Mouse (Mus musculus): ENCODE results near the gene 2310022B05Rik. TPM values are rescaled to one million over a fixed set of nuclear protein-coding genes. Genes with fewer than 3 reads are reported as not detected.

Gene 2310022B05Rik
- 1 to 10 TPM in 2 of 3 experiments, under 1 TPM in 1; 0.60 to 1.6 (median 1.6) TPM for polyA plus RNA-seq (2017; shearing (Covaris generic))

DNA sequence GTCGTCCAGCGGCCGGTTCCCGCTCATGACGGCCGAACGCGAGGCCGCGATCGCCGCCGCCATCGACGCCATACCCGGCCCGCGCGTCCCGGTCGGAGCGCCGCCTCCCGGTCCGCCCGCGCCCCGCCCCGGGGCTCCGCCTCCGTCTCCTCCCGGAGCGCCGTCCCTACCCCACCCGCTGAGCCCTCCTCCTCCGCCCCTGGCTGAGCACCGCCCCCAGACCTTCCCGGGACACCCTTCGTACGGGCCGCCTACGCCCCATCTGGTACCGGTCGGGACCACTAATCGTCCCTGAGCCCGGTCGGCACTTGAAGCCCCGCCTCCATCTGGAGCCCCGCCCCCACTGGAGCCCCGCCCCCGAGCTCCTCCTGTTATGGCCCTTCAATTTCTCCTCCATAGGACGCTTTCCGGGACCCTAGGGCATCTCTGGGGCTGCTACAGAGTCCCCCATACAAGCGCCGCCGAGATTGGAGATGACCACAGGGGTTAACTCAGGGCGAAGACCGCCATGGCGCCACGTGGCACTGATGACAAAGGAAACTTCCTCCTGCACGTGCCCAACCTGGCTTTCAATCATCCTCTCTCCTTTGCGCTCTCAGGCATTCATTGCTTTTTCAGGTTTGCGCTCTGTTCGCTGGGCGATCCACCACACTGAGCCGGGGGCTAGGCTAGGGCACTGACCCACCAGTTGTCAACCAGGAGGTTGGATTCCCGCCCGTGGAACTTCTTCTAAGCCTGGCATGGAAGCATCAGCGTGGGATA is at the start of gene 2310022B05Rik:
2310022B05Rik (minus strand) TSS at position 258 of the 762 bp plus-strand sequence.
- peak; percentile 81 for ATAC-seq

DNA sequence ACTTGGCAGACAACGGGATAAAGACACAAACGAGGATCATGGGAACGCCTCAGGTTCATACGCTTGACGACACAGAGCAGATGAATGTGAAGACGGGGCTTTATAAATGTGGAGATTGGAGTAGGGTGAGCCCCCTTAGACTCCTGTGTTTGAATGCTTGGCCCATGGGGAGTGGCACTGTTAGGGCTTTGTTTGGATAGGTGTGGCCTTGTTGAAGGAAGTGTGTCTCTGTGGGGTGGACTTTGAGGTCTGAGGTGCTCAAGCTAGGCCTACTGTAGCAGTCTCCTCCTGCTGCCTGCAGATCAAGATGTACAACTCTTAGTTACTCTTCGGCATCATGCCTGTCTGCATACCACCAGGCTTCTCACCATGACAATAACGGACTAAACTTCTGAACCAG is 42.7 kb upstream of the 2310022B05Rik start:
- no peak for ATAC-seq

DNA sequence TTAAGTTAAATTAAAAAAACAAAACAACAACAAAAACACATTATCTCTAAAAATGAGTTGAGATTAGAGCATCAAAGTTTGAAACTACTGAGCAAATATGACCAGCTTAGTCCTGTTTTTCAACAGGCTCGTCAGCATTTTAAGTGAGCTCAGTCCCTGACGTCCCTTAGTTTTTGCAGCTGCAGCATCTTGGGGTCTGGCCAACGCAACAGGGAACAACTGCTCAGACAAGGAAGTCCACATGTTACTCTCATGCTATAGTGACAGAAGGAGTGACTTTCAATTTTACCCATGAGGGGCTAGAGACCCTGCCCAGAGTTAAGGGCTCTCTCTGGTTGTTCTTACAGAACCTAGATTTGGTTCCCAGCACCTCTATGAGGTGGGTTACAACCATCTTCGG is 41.2 kb upstream of the 2310022B05Rik start:
- ATAC-seq, result no peak

DNA sequence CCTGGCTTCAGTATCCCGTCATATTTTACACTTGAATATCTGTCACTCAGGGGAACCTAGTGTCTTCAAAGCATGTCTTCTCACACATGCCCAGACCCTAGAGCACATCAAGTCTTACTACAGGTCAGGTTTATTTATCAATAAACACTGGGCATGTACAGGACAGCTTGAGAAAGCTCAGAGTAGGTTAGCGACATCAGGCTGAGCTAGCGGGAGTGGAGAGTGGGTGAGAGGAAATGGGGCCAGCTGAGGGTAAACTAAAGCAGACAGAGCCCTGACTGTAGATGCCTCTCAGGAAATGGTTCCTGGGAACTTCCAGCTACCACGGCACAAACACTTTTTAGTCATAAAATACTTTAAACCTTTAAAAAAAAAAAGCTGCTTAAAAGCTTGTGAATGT is 40.4 kb upstream of the 2310022B05Rik start:
- ATAC-seq, result peak; percentile 55

DNA sequence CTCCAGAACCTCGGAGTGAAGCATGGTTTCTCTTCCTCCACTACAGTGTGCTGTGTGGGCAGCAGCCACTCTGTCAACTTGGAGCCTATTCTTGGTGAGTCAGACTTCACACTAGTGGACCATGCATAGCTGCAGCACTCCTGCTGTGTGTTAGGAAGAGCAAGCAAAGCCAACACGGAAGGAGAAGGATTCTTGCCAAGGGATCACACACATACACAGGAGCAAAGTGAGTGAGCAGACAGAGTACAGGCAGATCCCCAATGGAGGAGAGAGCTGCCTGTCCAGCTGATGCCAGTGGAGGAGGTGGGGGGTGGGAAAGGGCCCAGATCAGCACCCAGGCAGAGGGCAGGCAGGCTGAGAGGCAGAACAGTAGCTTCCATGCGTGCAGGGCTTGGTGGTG is 39.0 kb upstream of the 2310022B05Rik start:
- no peak for ATAC-seq

DNA sequence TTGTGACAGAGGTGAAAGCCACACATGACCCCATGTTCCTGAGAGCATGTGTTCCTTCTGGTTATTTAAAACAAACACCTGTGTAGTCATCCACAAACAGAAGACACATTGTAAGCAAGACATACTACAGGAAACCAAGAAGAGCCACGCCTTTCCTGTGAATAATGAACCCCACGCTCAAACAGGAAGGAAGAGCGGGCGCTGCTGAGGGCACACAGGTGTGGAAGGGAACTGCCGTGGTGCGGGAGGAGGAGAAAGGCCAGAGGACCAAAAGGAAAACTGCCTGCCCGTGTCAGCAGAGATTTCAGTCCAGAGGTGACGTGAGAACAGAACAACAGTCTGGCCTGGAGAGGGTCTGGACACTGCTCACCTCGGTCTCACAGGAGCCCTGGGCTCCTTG is 37.9 kb upstream of the 2310022B05Rik start:
- peak; percentile 88 for ATAC-seq

DNA sequence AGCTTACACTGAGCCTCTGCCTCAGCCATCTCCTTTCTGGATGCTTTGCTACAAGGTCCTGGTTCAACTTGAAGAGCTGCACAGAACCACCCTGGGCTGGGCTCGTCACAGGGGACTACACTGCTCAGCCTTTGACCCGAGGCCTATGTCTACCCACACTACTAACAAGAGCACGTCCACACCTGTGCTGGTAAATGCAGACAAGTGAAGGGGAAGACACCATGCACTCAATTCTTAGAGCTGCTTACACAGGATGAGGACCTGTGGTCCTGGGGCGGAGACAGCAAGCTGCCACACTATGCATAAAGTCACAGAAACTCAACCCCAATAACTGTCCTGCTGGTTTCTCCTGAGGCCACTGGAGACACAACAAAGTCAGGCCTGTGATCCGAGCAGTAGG is 37.1 kb upstream of the 2310022B05Rik start:
- ATAC-seq, result peak; percentile 20

DNA sequence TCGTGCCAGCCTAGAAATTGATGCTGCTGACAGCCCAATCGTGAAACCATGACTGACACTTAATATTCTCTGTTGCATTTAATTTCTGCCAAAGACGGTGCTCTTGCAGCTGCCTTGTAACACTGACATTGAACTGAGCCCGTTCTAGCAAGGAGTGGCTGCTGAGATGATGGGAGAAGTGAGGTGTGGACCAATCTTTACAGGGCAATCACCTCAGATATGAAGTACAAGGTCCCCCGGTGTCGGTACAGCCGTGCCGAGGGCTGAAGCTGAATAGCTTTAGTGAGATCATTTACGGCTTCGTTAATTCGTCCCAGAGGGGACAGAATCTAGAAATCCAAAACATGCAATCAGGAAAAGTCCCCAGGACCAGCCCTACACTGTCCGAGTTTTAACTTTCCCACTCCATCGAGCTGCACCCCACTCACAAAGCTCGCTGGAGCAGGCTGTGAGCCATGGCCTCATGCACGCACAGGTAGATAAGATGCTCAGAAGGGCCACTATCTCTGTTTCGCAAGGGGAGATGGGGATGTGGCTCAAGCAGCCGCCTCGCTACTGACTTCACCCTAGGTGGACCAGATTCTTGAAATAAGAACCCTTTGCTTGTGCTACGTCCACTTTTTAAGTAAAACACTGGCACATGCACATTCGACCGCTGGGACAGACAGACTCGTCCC is 32.4 kb upstream of the 2310022B05Rik start:
- ATAC-seq, result no peak

DNA sequence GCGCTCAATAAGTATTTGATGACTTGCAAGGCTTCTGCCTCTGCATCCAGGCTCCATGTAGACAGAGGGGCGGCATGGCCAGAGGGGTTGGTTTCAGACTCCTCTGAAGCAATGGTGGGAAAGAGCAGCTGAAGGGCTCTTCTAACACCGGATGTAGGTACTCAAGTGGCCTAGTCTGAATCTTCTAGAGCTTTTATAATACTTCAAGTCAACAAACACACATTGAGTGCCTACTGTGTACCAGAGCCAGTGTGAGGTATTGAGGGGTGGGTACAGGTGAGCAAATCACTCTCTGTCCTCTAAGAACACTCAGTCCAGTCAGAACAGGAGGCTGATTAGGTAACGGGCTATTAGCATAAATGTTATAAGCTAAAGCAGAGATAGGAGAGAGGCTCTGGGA is 28.5 kb upstream of the 2310022B05Rik start:
- no peak for ATAC-seq

DNA sequence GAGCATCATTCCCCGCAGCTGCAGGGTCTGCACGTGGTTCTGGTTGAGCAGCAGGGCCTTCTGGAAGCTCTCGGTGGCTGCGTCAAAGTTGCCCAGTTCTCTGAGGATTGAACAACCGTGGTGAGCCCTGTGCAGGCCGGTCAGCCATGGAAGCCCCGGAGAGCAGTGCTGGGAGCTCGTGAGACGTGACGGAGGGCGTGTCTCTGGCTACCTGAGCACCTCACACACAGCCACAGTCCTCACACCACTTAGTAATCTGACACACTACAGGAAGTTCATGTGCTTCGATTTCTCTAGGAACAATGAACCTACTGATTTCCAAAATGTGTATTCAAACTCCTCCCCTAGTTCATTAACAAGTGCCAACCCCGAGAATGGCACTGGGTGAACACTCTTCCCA is 25.7 kb upstream of the 2310022B05Rik start:
- no peak for ATAC-seq

DNA sequence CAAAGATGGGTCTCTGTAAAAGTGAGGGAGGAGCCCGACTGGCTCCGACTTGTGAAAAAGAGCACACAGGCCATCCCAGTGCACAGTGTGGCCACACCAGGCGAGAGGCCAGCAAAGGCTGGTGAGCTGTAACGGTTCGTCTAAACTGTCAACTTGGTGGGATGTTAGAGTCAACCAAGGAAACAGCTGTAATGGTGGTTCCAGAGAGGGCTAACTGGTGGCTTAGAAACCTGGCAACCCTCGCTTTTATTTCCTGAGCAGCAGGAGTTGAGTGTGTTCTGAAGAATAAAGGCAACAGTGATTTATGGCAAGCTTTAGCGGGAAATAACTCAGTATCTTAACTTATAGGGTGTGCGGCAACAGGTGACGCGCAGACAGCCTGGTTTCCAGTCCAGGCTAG is 19.0 kb upstream of the 2310022B05Rik start:
- no peak for ATAC-seq

DNA sequence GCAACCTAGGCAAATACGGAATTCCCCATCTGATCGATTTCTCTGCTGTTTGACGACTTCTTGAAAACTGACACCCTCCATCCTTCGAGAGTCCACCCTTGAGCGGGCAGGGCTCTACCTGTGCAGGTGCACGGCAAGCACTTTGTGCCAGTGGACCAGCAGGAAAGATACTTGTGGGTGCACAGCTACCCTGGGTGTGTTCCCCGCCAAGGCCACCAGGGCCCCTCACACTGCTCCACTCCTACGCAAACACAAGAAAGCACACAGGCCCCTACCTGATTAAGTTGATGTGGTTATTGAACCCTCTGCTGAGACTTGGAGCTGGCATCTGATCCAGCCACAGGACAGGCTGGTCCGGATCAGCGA is 18.6 kb upstream of the 2310022B05Rik start:
- ATAC-seq, result no peak

DNA sequence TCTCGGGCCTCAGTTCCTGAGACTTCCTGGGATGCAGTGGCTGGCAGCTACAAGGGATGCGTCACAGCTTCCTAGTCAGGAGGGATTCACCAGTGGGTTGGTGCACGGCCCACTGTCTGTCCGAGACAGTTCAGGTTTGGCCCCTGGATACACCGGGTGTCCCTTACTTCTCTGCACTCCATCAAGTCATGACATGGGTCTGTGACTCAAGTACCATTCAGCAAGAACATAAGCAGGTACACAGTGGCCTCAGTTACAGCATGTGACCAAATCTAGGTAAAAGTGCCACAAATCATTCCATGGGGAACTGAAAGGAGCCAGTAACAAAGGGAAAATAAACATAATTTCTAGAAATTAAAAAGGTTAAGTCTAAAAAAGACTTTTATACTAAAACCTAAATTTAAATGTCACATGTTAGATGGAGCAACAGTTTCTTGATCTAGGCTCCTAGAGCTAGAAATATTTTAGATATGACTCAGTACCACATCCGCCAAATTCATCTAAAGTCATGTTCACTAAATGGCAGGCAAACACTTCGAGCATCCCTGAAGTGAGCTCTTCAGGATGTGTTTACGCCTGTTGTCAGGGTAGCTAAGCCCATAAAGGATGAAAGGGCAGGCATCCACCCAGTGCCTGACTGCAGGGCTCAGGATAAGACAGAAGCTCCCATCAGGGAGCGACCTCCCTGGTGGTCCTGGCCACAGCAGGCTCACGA is 18.1 kb upstream of the 2310022B05Rik start:
- ATAC-seq, result peak; percentile 48

DNA sequence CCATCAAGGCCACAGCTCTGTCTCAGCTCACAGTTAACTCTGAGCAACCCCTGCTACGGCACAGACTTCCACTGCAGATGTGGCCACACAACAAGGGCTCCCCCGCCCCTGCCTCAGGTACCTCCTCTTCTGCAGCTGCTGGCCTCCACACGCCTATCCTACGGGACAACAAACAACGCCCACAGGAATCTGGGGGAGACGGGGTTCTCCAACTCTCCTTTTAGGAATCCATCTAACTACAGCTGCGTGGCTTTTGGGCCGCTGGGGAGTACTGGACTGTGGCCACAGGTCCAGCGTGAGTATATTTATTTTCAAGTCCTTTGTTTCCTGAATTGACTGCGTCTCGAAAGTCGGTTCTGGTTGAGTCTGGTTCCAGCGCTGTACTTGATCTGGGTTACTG is 15.1 kb upstream of the 2310022B05Rik start:
- ATAC-seq, result no peak

DNA sequence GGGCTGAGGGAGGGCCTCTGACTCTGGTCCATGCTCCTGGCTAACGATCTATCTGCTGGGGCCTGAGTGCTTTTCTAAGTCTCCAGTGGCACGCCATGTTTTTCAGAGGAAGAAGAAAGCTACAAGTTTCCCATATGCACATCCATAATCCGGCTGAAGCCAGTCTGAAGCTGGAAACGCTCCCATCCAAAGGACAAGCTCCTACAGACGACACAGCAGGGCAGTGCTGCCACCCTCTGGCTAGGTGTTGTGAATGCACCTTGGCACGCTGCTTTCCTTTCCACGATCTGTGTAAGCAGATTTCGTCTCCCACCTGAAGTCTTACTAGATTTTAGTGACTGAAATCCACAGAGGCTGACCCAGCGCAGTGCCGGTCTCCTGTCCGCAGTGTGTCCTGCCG is 14.3 kb upstream of the 2310022B05Rik start:
- no peak for ATAC-seq

DNA sequence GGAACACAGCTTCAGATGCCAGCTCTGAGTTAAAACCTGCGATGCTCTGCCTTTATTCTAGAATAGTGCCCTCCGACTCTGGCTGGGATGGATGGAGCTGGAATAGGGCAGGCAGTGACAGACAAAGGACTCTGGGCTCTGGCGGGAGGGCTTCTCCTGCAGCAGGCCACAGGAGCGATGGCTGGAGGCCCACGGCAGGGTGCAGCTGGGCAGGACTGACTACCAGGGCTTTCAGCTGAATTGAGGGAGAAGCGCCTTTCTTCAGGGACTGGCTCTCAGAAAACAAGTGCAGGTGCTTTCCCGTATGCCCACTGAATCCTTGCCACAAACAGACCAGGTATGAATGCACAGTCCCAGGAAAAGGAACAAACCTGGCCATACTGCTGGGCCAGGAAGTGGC is 13.9 kb upstream of the 2310022B05Rik start:
- no peak for ATAC-seq

DNA sequence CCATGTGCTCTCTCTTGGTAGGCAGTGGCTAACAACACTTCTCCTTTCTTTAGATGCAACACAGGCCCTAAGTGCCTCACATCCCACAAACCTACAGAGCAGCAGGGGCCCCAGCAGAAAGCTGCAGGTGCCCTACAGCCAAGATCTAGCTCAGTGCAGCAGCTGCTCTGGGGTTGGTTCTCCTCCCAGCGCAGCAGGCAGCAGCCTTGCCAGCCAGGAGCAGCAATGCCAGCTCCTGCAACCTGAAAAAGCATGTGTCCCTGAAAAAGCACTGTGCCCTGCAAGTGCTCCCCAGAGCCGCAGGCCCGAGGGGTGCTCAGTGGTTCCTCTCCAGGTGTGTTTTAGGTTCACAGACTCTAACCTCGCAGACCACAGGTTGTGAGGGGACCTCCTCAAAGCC is 13.5 kb upstream of the 2310022B05Rik start:
- ATAC-seq, result no peak

DNA sequence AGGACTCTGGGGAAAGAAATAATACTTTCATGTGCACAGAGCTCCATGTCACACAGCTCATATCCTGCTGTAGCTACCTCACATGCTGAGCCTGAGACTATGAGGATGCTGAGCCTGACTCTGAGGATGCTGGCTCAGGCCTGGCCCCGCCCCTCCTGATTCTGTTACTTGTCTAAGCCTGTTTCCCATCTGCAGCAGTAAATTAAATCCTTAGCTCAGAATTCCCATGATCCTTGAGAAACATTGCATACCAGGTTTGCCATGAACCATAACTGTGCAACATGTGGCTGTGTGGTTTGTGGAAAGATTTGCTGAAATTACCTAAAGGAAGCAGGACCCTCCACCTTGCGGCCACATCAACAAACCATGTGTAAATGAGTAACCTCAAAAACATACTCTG is 9.2 kb upstream of the 2310022B05Rik start:
- no peak for ATAC-seq

DNA sequence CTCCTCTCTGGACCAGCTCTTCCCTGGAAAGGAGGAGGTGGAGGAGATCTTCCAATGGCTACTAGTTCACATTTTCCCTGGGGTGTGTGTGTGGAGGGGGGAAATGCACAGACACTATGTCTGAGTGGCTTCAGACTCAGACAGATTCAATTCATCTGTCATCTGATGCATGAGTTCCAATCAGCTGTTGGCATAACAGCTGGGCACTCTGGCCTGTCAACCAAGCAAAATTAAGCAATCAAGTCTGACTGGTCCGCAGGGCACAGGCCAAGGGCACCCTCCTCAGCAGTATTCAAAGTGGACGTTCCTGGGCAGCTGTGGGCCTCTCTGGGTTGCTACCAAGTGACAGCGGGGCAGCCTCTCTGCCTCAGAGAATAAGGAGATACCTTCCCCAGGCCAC is 5.6 kb upstream of the 2310022B05Rik start:
- no peak for ATAC-seq

DNA sequence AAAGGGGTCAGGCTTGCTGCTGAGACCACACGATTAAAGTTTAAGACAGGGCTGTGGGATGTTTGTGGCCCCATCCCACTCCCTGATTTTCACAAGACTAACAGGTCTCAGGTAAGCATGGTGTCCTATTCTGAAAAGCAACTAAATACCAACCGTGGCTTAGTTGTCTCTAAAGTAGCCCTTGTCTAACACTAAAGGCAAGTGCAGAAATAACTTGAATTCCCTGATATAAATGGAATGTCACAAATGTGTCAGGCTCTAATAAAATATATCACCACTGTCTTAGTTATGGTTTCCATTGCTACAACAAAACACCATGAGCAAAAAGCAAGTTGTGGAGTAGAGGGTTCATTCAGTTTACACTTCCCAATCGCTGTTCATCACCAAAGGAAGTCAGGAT is 1.2 kb upstream of the 2310022B05Rik start:
- no peak for ATAC-seq

DNA sequence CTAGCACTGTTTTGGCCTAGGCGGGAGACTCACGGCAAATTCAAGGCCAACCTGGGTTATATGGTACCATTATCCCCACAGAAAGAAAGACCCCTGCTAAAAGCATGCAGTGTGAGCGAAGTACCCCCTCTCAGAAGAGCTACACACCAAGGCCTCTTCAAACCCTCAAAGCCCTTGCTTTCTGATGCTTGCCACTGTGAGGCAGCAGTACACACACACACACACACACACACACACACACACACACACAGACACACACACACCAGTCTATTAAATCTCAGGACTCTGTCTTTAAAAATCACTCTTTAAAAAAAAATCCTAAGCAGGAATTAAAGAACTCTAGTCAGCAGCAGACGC is 683 bp upstream of the 2310022B05Rik start:
- ATAC-seq, result no peak

DNA sequence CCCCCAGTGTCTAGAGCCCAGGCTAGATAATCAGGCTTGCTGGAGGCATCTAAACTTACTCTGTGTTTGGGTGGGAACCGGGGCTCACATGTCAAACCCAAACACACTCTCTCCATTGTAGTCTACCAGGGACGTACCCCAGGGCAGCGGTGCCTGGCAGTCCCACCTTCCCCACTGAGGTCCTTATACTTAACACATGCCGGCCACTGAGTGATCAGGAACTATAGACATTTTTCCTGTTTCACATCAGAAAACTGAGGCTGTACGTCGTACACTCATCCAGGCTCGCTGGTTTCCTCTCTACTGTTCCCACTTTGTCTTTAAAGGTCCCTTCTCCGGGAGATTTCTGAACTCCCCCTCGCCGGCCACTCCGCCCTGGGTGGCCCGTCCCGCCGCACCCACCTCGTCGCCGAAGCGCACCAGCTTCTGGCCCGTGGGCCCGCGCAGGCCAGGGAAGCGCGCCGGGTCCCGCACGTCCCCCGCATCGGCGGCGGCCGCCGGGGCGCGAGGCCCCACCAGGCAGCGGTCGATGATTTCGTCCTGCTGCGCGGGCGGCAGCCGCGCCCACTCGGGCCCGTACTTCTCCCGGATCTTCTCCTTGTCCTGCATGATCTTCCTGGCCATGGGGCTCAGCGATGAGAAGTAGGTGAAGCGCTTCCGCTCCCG is 590 bp downstream of the 2310022B05Rik start:
- peak; percentile 25 for ATAC-seq

DNA sequence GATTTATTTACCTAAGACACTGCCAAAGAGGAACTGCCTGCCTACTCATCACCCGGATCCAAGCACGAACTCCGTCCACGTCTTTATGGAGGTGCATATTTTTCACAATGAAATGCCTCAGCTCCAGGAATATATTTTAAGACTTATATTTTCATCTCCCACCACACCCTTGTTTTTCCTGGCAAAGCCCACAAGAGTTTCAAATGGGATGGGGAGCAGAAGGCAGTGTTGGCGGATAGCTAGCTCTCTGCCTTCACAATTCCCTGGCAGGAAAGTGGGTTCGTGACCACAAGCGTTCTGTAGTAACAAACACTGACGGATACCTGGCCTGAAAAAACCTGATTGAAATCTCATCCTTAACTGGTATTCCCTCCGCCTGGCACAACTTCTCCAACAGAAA is 1.4 kb downstream of the 2310022B05Rik start:
- no peak for ATAC-seq
